Mouse (Mus musculus) midbrain, embryonic 16.5 days (tissue): ENCODE data around the gene Gpr179. TPM values are rescaled to one million over a fixed set of nuclear protein-coding genes. Genes with fewer than 3 reads are reported as not detected.
"Not testable (repeated sequence)": the region's sequence is repeated elsewhere in the genome, so short reads cannot be mapped to it uniquely, and the experiment has no call there.

Experiments
- ATAC-seq: fragments of 200-750 bp; cut with Nextera tagmentation; 2 replicates; pipeline ENCODE4 v1.8.0; 2017; ENCODE audit warnings: moderate TSS enrichment
- H3K27ac ChIP-seq: fragments of 300-500 bp; sonication (generic); 2 replicates; pipeline ENCODE4 v1.5.1; 2014; ENCODE audit warnings: mild to moderate bottlenecking, low read length, mixed read lengths
- H3K27me3 ChIP-seq: fragments of 300-500 bp; sonication (generic); 2 replicates; pipeline ENCODE4 v1.6.1; 2014; ENCODE audit warnings: low read depth, low read length, mixed read lengths; ENCODE audit not compliant: control insufficient read depth, insufficient read depth
- H3K36me3 ChIP-seq: fragments of 300-500 bp; sonication (generic); 2 replicates; pipeline ENCODE4 v1.6.1; 2014; ENCODE audit warnings: mild to moderate bottlenecking, low read length, moderate library complexity, mixed read lengths; ENCODE audit not compliant: control insufficient read depth, insufficient read depth
- H3K4me1 ChIP-seq: fragments of 300-500 bp; sonication (generic); 2 replicates; pipeline ENCODE4 v1.6.1; 2014; ENCODE audit warnings: mild to moderate bottlenecking, low read length, mixed read lengths; ENCODE audit not compliant: control insufficient read depth, insufficient read depth
- H3K4me2 ChIP-seq: fragments of 300-500 bp; sonication (generic); 2 replicates; pipeline ENCODE4 v1.6.1; 2014; ENCODE audit warnings: mild to moderate bottlenecking, low read length, mixed read lengths
- H3K4me3 ChIP-seq: fragments of 300-500 bp; sonication (generic); 2 replicates; pipeline ENCODE4 v1.5.1; 2014; ENCODE audit warnings: low read depth, mild to moderate bottlenecking, low read length, moderate library complexity, mixed read lengths
- H3K9ac ChIP-seq: fragments of 300-500 bp; sonication (generic); 2 replicates; pipeline ENCODE4 v1.6.1; 2014; ENCODE audit warnings: low read depth, low read length, mixed read lengths
- H3K9me3 ChIP-seq: fragments of 300-500 bp; sonication (generic); replicated peaks from 2 replicates; pipeline ENCODE4 v1.6.1; 2014; ENCODE audit warnings: mild to moderate bottlenecking, low read length, mixed read lengths; ENCODE audit not compliant: control insufficient read depth, poor library complexity, severe bottlenecking
- WGBS: fragments of 180-500 bp; shearing (Covaris S2); extraction: QIAGEN DNeasy Blood & Tissue Kit; methylation state at CpG from one replicate; pipeline ENCODE4 v1.1.7; 2014; 5-methylcytosine and 5-hydroxymethylcytosine counted together
- polyA plus RNA-seq: library from polyadenylated mRNA; unstranded; fragments of >200 nt; fragmentation: Nextera tagmentation; extraction: Ambion mirVana; gene quantifications from 2 replicates; pipeline ENCODE4 v1.2.1, GENCODE M21; 2015

Gene Gpr179
- polyA plus RNA-seq, 1 experiment from 2014 or later: 0.70 TPM

DNA sequence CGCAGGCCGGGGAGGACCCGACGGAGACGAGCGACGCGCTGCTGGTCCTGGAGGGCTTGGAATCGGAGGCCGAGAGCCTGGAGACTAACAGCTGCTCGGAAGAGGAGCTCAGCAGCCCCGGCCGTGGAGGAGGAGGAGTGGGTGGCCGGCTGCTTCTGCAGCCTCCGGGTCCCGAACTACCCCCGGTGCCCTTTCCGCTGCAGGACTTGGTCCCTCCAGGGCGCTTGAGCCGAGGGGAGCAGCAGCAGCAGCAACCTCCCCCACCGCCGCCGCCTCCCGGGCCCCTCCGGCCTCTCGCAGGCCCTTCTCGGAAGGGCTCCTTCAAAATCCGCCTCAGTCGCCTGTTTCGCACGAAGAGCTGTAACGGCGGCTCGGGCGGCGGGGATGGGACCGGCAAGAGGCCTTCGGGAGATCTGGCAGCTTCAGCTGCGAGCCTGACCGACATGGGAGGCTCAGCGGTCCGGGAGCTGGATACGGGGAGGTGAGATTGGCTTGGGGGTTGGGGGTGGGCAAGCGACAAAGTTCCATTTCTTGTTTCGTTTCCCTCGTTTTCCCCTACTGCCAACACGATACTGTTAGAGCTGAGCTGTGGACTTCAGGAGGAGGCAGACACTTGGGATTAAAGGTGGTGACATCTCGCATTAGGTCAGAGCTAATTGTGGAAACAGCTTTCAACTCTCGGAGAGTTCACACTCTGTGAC lies 11.2 kb upstream of the Gpr179 start:
- H3K27ac ChIP-seq: peak overlapping the region; percentile 89
- H3K9me3 ChIP-seq: no peaks in the 10 kb centered on the region
- no peaks in the 10 kb centered on the region for H3K36me3 ChIP-seq
- H3K4me3 ChIP-seq: peak overlapping the region; percentile 71
- peak; percentile 9; the same call in 1 of the 2 replicates for ATAC-seq
- H3K4me1 ChIP-seq: peaks cover 33% of the 10 kb centered on the region
- under 1% methylated on average over 47 of the region's 49 CpGs for WGBS
- H3K27me3 ChIP-seq: no peaks in the 10 kb centered on the region
- H3K4me2 ChIP-seq: peak overlapping the region; percentile 86
- peak overlapping the region; percentile 98 for H3K9ac ChIP-seq

DNA sequence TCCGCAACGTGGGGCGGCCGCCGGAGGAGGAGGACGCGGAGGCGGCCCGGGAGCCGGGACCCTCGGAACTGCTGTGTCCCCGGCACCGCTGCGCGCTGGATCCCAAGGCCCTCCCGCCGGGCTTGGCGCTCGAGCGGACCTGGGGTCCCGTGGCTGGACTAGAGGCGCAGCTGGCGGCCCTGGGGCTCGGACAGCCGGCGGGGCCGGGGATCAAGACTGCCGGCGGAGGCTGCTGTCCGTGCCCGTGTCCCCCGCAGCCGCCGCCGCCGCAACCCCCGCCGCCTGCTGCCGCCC lies 10.7 kb upstream of the Gpr179 start:
- 0% methylated on average over 25 of the region's 39 CpGs for WGBS
- Histone ChIP-seq H3K9ac (peak overlapping the region; percentile 98), H3K4me1 (peaks cover 33% of the 10 kb centered on the region), H3K4me2 (peak overlapping the region; percentile 86), H3K27me3 (no peaks in the 10 kb centered on the region), H3K4me3 (peak overlapping the region; percentile 71), H3K36me3 (no peaks in the 10 kb centered on the region), H3K27ac (peak overlapping the region; percentile 89), H3K9me3 (no peaks in the 10 kb centered on the region)
- no peak; the same call in 1 of the 2 replicates for ATAC-seq

DNA sequence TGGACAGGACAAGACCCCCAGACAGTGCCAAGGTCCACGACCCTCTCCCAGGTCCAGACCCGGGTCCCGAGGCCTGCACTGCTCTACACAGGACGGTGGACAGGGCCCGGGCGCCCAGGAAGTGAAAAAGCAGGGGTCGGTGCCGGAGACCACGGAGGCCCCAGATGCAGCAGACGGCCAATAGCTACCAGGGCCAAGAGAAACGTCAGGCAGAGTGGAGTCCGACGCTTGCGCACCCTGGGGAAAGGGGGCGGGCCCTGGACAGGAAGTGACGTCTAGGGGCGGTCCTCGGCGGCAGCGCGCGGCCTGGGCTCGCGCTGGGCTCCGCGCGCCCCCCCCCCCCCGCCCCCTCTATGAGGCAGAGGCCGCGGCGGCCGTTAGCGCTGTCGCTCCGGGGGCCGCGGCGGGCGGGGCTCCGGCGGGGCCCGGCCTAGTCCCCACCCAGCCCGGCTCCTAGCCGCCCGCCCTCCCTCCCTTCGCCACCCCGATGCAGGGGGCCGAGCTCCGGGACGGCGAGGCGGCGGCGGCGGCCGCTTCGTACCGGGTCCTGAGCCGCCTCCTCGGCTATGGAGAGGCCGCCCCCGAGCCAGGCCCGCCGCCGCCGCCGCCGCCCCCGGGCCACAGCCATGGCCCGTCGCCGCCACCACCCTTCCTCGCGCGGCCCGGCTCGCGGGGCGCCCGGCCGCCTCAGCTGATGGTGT lies 10.2 kb upstream of the Gpr179 start, which contains the start of gene Socs7:
Gene Socs7 (plus strand): TSS at position 604 of the 701 bp plus-strand sequence.
- no peaks in the 10 kb centered on the region for H3K9me3 ChIP-seq
- WGBS: under 1% methylated on average over 18 of the region's 81 CpGs
- H3K27me3 ChIP-seq: no peaks in the 10 kb centered on the region
- H3K27ac ChIP-seq: peak within 1 kb of the TSS; percentile 89
- peak; percentile 97 for ATAC-seq
- H3K4me1 ChIP-seq: peaks cover 31% of the 10 kb centered on the region
- peak within 1 kb of the TSS; percentile 98 for H3K9ac ChIP-seq
- H3K36me3 ChIP-seq: no peaks in the 10 kb centered on the region
- H3K4me3 ChIP-seq: peak within 1 kb of the TSS; percentile 71
- H3K4me2 ChIP-seq: peak within 1 kb of the TSS; percentile 86

DNA sequence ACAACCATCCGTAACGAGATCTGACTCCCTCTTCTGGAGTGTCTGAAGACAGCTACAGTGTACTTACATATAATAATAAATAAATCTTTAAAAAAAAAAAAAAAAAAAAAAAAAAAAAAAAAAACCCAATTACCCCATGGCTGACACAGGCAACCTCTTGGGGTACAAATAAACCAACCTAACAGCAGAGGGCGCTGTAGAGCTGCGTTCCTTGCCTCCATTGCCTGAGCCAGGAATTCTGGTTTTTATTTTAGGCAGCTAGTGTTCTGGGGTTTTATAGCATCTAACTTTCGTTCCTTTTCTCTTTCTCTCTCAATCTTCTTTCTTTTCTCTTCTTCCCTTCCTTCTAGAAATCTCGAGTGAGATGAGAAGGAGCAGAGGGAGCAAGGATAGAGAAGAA lies 5.8 kb upstream of the Gpr179 start:
- not testable (repeated sequence) for H3K9me3 ChIP-seq, H3K27ac ChIP-seq, H3K9ac ChIP-seq, ATAC-seq, H3K27me3 ChIP-seq, H3K36me3 ChIP-seq, H3K4me2 ChIP-seq, H3K4me3 ChIP-seq, H3K4me1 ChIP-seq
- WGBS: 15% methylated on average over 4 of the region's 6 CpGs

DNA sequence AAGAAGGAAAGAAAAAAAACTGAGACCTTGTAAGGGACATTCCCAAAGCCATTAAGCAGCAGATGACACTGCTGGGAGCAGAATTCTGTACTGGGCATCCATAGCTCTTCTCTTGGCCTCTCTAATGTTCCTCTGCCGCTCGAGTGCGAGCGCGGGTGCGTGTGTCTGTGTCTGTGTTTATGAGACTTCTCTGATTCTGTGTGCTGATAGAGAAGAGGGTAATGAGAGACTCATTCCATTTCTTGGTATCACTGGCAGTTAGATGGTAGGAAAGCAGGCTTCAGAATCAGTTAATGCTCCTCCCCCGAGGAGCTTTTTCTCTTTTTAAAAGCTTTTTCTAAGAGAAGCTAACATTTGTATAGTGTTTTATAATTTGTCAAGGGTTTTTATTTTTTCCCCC lies 3.4 kb upstream of the Gpr179 start:
- WGBS: 93% methylated on average over 7 of the region's 7 CpGs
- peaks cover 13% of the 10 kb centered on the region; the same call in 1 of the 2 replicates for H3K4me1 ChIP-seq

DNA sequence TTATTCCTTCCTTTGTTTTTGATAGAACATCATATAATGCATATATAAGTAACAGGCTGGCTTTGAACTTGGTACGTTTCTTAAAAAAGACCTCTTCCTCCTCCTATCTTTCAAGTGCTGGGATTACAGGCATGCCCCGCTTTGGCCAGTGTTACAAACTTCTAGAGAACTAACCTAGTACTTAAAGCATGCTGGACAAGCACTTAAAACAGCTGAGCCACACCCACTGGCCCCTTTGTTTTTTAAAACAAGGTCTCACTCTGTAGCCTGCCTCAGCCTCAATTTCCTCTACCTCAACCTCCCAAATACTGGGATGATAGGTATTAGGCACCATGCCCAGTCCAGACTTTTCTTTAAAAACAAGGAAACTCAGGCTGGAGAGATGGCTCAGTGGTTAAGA lies 2.8 kb upstream of the Gpr179 start:
- no peak overlapping the region for H3K4me3 ChIP-seq
- peaks cover 16% of the 10 kb centered on the region; the same call in 1 of the 2 replicates for H3K4me1 ChIP-seq
- 74% methylated on average over 2 of the region's 2 CpGs for WGBS
- H3K27me3 ChIP-seq: no peaks in the 10 kb centered on the region
- H3K9me3 ChIP-seq: no peaks in the 10 kb centered on the region
- ATAC-seq: no peak
- no peak overlapping the region for H3K9ac ChIP-seq
- no peaks in the 10 kb centered on the region for H3K36me3 ChIP-seq
- H3K4me2 ChIP-seq: no peak overlapping the region
- no peak overlapping the region for H3K27ac ChIP-seq

More for the DNA sequence above, 3.4 kb upstream of the Gpr179 start:
- Histone ChIP-seq H3K36me3 (no peaks in the 10 kb centered on the region), H3K9ac (no peak overlapping the region), H3K27me3 (no peaks in the 10 kb centered on the region), H3K27ac (no peak overlapping the region), H3K4me2 (no peak overlapping the region), H3K9me3 (no peaks in the 10 kb centered on the region), H3K4me3 (no peak overlapping the region)
- no peak for ATAC-seq

DNA sequence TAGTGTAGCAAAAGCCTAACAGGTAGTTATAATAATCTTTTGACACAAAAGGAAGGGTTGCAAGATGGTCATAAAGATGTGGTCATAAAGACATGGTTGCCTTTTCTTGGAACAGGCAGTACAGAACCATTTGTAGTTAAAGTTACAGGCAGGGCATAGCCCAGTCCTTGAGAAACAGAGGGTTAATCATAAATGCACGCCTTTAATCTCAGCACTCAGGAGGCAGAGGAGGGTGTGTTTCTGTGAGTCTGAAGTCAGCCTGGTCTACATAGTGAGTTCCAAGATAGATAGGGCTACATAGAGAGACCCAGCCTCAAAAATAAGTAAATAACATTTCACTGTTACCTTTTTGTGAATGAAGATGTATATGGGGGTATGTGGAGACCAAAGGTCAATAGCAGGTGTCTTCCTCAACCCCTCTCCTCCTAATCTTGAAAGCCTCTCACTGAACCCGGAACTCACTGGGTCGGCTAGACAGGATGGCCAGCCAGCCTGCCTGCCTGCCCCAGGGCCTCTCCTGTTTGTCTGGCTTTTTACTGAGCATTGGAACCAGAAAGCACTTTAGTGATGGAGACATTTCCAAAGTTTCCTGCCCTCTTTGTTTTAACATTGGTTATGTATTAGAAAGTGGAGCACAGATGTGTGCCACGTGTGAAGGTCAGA lies 1.2 kb upstream of the Gpr179 start:
- no peak overlapping the region for H3K27ac ChIP-seq
- H3K4me2 ChIP-seq: no peak overlapping the region
- no peak for ATAC-seq
- WGBS: 79% methylated on average over 4 of the region's 4 CpGs
- H3K36me3 ChIP-seq: no peaks in the 10 kb centered on the region
- peaks cover 16% of the 10 kb centered on the region; the same call in 1 of the 2 replicates for H3K4me1 ChIP-seq
- no peaks in the 10 kb centered on the region for H3K9me3 ChIP-seq
- no peak overlapping the region for H3K4me3 ChIP-seq
- no peaks in the 10 kb centered on the region for H3K27me3 ChIP-seq
- no peak overlapping the region for H3K9ac ChIP-seq

DNA sequence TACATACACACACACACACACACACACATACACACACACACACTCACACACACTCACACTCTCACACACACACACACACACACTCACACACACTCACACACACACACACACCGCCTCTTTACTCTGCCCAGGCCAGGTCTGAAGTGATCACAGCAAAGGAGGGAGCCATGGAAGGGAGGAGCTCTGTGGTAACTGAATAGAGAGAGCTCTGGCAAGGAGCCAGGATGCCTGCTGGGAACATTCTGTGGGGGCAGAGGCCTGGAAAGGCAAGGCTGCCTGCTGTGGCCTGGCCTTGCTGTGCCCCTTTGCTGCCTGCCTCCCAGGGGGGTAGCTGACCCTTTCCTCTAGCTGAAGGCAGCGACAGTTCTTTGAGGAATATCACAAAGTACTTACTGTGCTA lies 1.8 kb downstream of the Gpr179 start:
- WGBS: 3% methylated on average over 2 of the region's 2 CpGs
- peak; percentile 79 for ATAC-seq
- no peak overlapping the region for H3K4me3 ChIP-seq
- H3K27ac ChIP-seq: peak overlapping the region; percentile 58
- H3K36me3 ChIP-seq: no peaks in the 10 kb centered on the region
- 0 out of 2 replicates have a peak overlapping the region, but pooled peaks have one; percentile 4 for H3K4me2 ChIP-seq
- no peak overlapping the region for H3K9ac ChIP-seq
- H3K9me3 ChIP-seq: no peaks in the 10 kb centered on the region
- no peaks in the 10 kb centered on the region for H3K27me3 ChIP-seq
- H3K4me1 ChIP-seq: peaks cover 16% of the 10 kb centered on the region; the same call in 1 of the 2 replicates

DNA sequence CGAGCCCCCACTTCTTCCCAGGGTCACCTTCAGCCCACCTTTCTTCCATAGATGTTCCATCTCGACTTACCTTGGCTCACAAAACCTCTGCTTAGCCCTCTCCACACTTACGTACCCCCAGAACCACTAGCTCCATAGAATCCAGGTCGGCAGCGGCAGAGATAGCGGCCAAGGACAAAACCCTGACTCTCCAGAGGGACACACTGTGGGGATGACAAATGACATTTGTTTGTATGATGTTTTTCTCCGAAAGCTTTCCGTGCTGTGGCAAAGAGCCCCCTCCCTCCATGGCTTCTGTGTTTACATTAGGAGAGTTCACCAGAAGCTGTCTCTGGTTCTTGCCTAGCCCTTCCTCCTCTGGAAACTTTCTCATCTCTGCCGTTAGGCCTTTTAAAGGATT lies 4.6 kb downstream of the Gpr179 start:
- no peak for ATAC-seq
- H3K36me3 ChIP-seq: no peaks in the 10 kb centered on the region
- H3K4me1 ChIP-seq: peaks cover 14% of the 10 kb centered on the region; the same call in 1 of the 2 replicates
- no peaks in the 10 kb centered on the region for H3K9me3 ChIP-seq
- H3K4me2 ChIP-seq: no peak overlapping the region
- no peak overlapping the region for H3K4me3 ChIP-seq
- no peak overlapping the region for H3K9ac ChIP-seq
- H3K27me3 ChIP-seq: no peaks in the 10 kb centered on the region
- no peak overlapping the region for H3K27ac ChIP-seq
- 84% methylated on average over 9 of the region's 9 CpGs for WGBS
